Mouse (Mus musculus) heart, embryonic 16.5 days (tissue): ENCODE measurements around the gene Elmo1. TPM values are rescaled to one million over a fixed set of nuclear protein-coding genes. Genes with fewer than 3 reads are reported as not detected.
A peak's percentile ranks its signal among the peaks of the same experiment; 100 is the strongest.

Source experiments
- ATAC-seq: fragments of 200-750 bp; cut with Nextera tagmentation; replicated peaks from 2 replicates; pipeline ENCODE4 v1.8.0; 2017; ENCODE audit warnings: moderate number of reproducible peaks; ENCODE audit not compliant: insufficient read depth, low FRiP score; ENCODE audit errors: extremely low read depth
- H3K27ac ChIP-seq: fragments of 300-500 bp; sonication (generic); 2 replicates; pipeline ENCODE4 v1.5.1; 2014; ENCODE audit warnings: mild to moderate bottlenecking, low read length, control low read depth, moderate library complexity
- H3K27me3 ChIP-seq: fragments of 300-500 bp; sonication (generic); 2 replicates; pipeline ENCODE4 v1.6.1; 2014; ENCODE audit warnings: low read length, mixed read lengths; ENCODE audit not compliant: control insufficient read depth, insufficient read depth
- H3K36me3 ChIP-seq: fragments of 300-500 bp; sonication (generic); 2 replicates; pipeline ENCODE4 v1.6.1; 2014; ENCODE audit not compliant: control insufficient read depth, insufficient read depth
- H3K4me1 ChIP-seq: fragments of 300-500 bp; sonication (generic); 2 replicates; pipeline ENCODE4 v1.6.1; 2014; ENCODE audit warnings: low read length, mixed read lengths; ENCODE audit not compliant: control insufficient read depth, insufficient read depth
- H3K4me2 ChIP-seq: fragments of 300-500 bp; sonication (generic); 2 replicates; pipeline ENCODE4 v1.6.1; 2014; ENCODE audit warnings: low read depth, mild to moderate bottlenecking, control low read depth, low read length
- H3K4me3 ChIP-seq: fragments of 300-500 bp; sonication (generic); 2 replicates; pipeline ENCODE4 v1.5.1; 2014; ENCODE audit warnings: mild to moderate bottlenecking, control low read depth, low read length
- H3K9ac ChIP-seq: fragments of 300-500 bp; sonication (generic); 2 replicates; pipeline ENCODE4 v1.6.1; 2014; ENCODE audit warnings: low read length, control low read depth
- H3K9me3 ChIP-seq: fragments of 300-500 bp; sonication (generic); replicated peaks from 2 replicates; pipeline ENCODE4 v1.6.1; 2016; ENCODE audit warnings: low read length; ENCODE audit not compliant: control insufficient read depth
- WGBS: fragments of 180-500 bp; shearing (Covaris S2); extraction: QIAGEN DNeasy Blood & Tissue Kit; methylation state at CpG from one replicate; pipeline ENCODE4 v1.1.7; 2014; 5-methylcytosine and 5-hydroxymethylcytosine counted together
- polyA plus RNA-seq: library from polyadenylated mRNA; unstranded; fragments of >200 nt; fragmentation: Nextera tagmentation; extraction: Ambion mirVana; gene quantifications from 2 replicates; pipeline ENCODE4 v1.2.1, GENCODE M21; 2015

Elmo1 gene
- polyA plus RNA-seq, 1 experiment from 2014 or later: 17.7 TPM

DNA sequence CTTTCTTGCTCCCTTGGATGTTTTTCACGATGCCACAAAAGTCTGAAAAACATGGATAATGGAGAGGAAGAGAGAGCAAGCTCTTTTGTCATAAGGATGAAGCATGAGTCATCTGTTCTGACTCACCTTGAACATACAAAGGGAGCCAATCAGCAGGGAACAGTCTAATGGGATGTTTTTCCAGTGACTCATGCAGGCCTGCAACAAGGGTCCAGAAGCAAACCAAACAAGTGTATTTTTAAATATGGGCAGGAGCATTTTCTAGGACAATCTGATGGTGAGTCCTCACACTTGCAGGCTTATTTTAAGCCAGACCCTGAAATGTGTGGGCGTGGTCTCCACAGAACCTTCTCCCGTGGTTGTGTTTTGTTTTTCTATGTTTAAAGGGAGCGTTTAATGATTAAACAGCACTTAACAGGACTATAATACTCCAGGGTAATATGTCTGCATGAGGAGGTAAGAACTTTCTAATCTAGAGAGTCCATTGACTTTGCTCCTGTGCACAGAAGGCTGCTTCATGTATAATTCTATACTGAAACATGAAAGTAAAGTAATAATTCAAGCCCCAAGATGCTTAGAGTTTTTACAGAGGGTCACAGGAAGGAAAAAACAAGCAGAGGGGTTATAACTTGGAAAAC lies 342.9 kb downstream of the Elmo1 start:
- peak overlapping the region; percentile 18 for H3K4me2 ChIP-seq
- no peaks in the 10 kb centered on the region for H3K9me3 ChIP-seq
- peak overlapping the region; percentile 84 for H3K27ac ChIP-seq
- 29% methylated on average over 4 of the region's 4 CpGs for WGBS
- H3K36me3 ChIP-seq: no peaks in the 10 kb centered on the region
- H3K9ac ChIP-seq: peak overlapping the region; percentile 11; the same call in 1 of the 2 replicates
- peak; percentile 80 for ATAC-seq
- H3K27me3 ChIP-seq: no peaks in the 10 kb centered on the region
- no peak overlapping the region for H3K4me3 ChIP-seq
- H3K4me1 ChIP-seq: peaks cover 12% of the 10 kb centered on the region

GRCm38 (mm10) chr13:20434071-20434470 lies 343.7 kb downstream of the Elmo1 start:
- Histone ChIP-seq H3K9me3 (no peaks in the 10 kb centered on the region), H3K27me3 (no peaks in the 10 kb centered on the region), H3K36me3 (no peaks in the 10 kb centered on the region), H3K4me2 (no peak overlapping the region), H3K27ac (peak overlapping the region; percentile 84; the same call in 1 of the 2 replicates), H3K4me1 (peaks cover 12% of the 10 kb centered on the region), H3K9ac (no peak overlapping the region), H3K4me3 (no peak overlapping the region)
- WGBS: 48% methylated on average over 4 of the region's 4 CpGs
- no peak for ATAC-seq

DNA sequence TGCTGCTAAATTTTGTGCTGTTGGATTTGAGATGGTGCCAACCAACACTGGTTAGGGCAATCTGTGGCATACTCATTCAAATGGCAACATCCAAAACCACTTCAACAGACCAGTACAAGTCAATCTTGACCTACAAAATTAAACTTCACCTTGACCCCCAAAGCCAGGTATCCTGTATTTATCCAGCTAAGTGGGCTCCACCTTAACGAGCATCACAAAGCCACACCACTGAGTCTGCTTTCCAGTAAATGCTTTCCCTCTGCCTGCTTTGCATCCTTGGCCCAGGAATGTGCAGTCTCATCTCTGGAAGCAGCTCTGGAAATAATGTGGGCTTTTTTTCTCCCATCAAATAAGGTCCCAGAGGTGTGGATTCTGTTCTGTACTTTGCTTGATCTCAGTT lies 349.1 kb downstream of the Elmo1 start:
- Histone ChIP-seq H3K4me1 (peaks cover 4% of the 10 kb centered on the region; the same call in 1 of the 2 replicates), H3K36me3 (no peaks in the 10 kb centered on the region), H3K4me3 (no peak overlapping the region), H3K27me3 (no peaks in the 10 kb centered on the region), H3K9ac (no peak overlapping the region), H3K4me2 (no peak overlapping the region), H3K9me3 (no peaks in the 10 kb centered on the region), H3K27ac (no peak overlapping the region)
- WGBS: 73% methylated on average over 1 of the region's 1 CpGs
- no peak for ATAC-seq

DNA sequence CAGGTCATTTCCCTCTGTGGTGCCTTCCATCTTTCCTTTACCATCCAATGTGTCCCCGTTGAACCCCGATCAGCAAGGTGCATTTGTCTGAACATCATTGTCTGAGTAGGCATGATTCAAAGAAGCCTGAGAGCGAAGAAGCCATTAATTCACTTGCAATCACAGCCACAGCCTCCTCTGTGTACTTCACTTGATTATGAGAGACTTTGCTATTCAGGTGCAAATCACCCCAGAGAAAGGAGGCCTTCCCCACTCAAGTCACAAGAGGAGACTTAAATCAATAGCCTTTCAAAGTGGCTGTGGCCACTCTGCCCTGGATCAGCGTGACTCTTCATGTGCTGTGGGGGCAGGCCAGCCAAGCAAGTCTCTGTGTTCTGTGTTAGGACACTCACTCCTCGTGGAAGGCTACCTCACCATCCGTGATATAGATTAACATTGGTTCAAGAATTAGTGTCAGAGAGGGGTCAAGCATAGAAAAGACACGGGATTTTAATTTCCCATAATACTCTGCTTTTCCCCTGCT lies 360.5 kb downstream of the Elmo1 start:
- no peaks in the 10 kb centered on the region for H3K27me3 ChIP-seq
- H3K4me1 ChIP-seq: no peaks in the 10 kb centered on the region
- no peak overlapping the region for H3K4me2 ChIP-seq
- no peaks in the 10 kb centered on the region for H3K36me3 ChIP-seq
- ATAC-seq: no peak
- 83% methylated on average over 7 of the region's 7 CpGs for WGBS
- no peak overlapping the region for H3K27ac ChIP-seq
- no peak overlapping the region for H3K9ac ChIP-seq
- no peak overlapping the region for H3K4me3 ChIP-seq
- no peaks in the 10 kb centered on the region for H3K9me3 ChIP-seq

- Histone ChIP-seq H3K4me2 (no peak overlapping the region), H3K9me3 (no peaks in the 10 kb centered on the region), H3K4me1 (no peaks in the 10 kb centered on the region), H3K27me3 (no peaks in the 10 kb centered on the region), H3K4me3 (no peak overlapping the region), H3K27ac (no peak overlapping the region), H3K36me3 (no peaks in the 10 kb centered on the region), H3K9ac (no peak overlapping the region)
- 85% methylated on average over 1 of the region's 1 CpGs for WGBS
- no peak for ATAC-seq
These were observed 364.0 kb downstream of the Elmo1 start for GRCm38 (mm10) chr13:20454357-20454756.

- 81% methylated on average over 6 of the region's 6 CpGs for WGBS
- Histone ChIP-seq H3K9ac (no peak overlapping the region), H3K27ac (no peak overlapping the region), H3K4me2 (no peak overlapping the region), H3K4me3 (no peak overlapping the region), H3K27me3 (no peaks in the 10 kb centered on the region), H3K9me3 (no peaks in the 10 kb centered on the region), H3K4me1 (no peaks in the 10 kb centered on the region), H3K36me3 (no peaks in the 10 kb centered on the region)
- ATAC-seq: no peak
These were observed 369.7 kb downstream of the Elmo1 start for GRCm38 (mm10) chr13:20460096-20460495.

DNA sequence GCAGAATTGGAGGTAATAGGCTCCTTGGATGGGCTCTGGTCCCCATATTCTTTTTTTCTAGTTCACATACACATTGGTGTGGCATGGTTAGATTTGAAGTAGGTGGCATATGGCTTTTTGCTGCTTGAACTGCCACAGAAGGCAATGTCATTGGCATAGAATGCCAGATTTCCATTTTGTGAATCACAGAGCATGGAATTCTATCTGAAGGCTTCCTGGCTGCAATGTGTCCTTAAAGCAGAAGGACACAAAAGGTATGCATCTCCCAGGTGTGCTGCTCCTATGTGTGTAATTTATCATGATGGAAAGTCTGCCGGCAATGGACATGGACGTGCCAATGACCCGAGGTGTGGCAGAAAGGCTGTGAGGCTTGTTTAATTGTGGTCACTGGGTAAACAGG lies 371.2 kb downstream of the Elmo1 start:
- H3K4me1 ChIP-seq: no peaks in the 10 kb centered on the region
- no peak for ATAC-seq
- WGBS: 83% methylated on average over 3 of the region's 3 CpGs
- H3K4me3 ChIP-seq: no peak overlapping the region
- no peaks in the 10 kb centered on the region for H3K9me3 ChIP-seq
- H3K4me2 ChIP-seq: no peak overlapping the region
- no peaks in the 10 kb centered on the region for H3K27me3 ChIP-seq
- no peaks in the 10 kb centered on the region for H3K36me3 ChIP-seq
- no peak overlapping the region for H3K9ac ChIP-seq
- H3K27ac ChIP-seq: no peak overlapping the region

DNA sequence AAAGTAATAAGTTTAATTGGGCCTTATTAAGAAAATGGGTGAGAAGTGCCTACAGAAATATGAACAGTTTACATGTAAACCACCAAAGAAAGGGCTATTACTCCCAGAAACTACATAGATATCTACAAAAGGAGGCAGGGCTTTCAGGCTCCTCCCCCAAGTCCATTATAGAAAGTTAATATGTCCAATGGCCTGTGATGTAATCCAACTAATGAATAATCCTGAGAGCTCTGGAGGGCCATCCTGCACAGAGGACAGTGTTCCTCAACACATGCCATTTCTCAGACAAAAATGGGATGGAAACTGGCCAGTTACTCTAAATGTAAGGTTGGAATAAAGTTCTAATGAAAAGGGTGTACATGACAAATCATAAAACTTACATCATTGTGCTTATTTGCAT lies 373.8 kb downstream of the Elmo1 start:
- Histone ChIP-seq H3K9me3 (no peaks in the 10 kb centered on the region), H3K4me3 (no peak overlapping the region), H3K27ac (no peak overlapping the region), H3K27me3 (no peaks in the 10 kb centered on the region), H3K36me3 (no peaks in the 10 kb centered on the region), H3K4me2 (no peak overlapping the region), H3K4me1 (0 out of 2 replicates have a peak, but pooled peaks cover 2% of the 10 kb centered on the region), H3K9ac (no peak overlapping the region)
- ATAC-seq: no peak

DNA sequence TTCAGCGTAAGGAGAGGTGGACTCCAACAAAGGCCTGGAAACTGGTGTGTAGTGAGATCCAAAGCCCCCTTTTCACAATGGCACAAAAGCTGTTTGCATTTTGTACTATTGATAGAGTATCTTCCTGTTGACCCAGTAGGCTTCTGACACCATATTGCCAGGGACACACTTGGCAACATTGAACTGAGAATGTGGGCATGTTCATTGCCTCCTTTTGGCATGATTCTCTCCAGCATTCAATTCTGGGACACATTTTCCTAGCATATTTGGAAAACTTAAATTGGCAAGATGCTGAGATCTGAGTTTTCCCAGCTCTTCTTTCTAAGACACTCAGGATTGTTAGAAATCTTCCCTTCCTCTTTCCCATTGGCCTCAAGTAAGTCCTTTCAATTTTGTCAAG lies 377.0 kb downstream of the Elmo1 start:
- Histone ChIP-seq H3K4me3 (no peak overlapping the region), H3K4me2 (no peak overlapping the region), H3K27ac (no peak overlapping the region), H3K4me1 (0 out of 2 replicates have a peak, but pooled peaks cover 2% of the 10 kb centered on the region), H3K36me3 (no peaks in the 10 kb centered on the region), H3K27me3 (no peaks in the 10 kb centered on the region), H3K9me3 (no peaks in the 10 kb centered on the region), H3K9ac (no peak overlapping the region)
- ATAC-seq: no peak
- WGBS: 100% methylated on average over 1 of the region's 1 CpGs
